Mouse (Mus musculus): ENCODE results near the gene Odf4. TPM values are rescaled to one million over a fixed set of nuclear protein-coding genes. Genes with fewer than 3 reads are reported as not detected.

The Odf4 gene
- polyA plus RNA-seq (2015; fragmentation: Nextera tagmentation; extraction: Ambion mirVana), result not detected in 2 replicates

DNA sequence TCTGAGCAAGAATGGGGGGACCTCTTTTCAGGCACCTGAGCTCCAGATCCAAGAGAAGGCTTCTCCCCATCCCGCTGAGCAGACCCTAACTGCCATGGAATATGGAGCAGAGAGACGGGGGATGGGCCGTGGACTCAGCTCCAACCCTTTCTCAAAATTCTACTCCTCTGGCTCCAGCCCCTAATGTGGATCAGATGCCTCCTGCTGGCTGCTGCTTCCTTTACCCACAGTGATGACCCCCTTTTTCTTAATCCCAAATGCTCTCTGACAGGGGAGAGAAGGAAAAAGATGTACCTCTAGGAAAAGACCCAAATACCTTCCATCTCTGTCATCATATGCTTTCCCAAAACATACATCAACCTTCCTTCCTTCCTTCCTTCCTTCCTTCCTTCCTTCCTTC lies at the start of gene Odf4:
Gene Odf4 (minus strand): TSS at position 101 of the 400 bp plus-strand sequence.

DNA sequence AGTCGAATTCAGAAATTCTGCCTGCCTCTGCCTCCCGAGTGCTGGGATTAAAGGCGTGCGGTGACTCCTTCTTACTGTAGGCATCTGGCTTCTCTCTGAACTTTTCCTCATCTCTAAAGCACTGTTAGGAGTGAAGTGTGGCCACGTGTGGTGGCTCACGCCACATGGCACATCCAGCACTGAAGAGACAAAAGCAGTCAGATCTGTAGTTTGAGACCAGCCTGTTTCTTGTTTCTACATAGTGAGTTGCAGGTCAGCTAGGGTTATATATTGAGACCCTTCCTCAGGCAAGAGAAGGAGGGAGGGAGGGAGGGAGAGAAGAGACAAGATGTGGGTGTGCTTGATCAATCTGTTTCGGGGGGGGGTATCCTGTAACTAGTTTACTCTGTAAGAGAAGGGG lies 48.2 kb upstream of the Odf4 start, which contains the start of gene Rangrf:
Gene Rangrf (minus strand): TSS at position 101 of the 400 bp plus-strand sequence.

DNA sequence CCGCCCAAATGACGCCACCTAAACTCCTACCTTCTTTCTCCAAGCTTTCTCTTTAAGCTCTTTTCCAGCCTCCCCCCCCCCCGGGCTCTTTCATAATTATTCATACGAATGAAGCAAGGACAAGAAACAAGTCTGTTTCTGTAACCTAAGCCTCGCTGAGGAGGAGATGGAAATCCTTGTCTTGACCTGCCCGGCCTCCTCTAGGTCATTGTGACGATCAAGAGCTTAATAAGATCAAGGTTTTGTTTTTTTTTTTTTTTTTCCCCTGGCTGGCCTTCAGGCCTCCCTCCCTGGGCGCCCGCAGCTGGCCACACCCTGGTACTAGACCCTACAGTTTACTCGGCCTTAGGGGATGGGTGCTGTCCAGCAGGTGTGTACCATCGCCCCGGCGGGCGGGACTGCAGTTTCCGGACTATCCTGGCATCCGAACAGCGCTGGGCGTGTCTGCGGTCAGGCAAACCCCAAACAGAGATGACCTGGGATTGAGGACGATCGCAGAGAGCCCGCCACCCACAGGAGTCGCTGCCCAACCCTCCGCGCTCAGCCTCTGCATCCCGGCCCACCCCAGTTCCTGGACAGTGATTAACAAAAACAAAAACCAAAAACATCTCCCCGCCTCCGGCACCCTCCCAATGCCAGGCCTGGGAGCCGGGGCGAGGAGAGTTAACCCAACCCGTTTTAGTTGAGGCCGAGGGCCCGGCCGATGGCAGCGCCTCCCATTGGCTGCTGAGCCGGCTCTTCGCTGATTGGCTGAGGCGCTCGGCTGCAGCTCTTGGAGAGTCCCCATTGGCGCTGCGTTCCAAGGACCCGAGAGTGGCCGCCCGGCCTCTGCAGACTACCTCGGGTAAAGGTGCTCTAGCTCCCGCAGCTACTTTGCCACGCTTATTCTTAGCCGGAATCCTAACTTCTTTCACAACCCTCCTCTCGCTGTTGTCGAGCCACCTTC lies 40.7 kb upstream of the Odf4 start, which contains the start of gene Slc25a35:
Gene Slc25a35 (plus strand): TSS at position 795 of the 946 bp plus-strand sequence.

DNA sequence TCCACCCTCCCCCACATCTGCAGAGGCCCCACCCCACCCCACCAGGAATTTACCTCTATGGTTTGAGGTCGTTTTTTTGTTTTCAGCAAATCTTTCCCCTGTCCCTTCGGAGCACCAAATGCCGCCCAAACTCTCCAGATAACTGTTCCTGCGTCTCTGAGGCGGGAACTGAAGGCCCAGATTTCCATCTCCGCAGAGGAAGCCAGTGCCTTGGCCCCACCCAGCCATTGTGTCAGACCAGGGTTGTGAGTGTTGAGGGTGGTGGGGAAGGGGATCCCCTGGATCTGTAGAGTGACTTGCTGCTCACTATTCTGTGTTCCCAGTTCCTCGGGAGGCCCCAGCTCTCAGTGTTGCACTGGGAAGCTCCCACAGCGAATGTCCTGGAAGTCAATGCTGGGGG lies 30.4 kb upstream of the Odf4 start, which contains the start of gene Arhgef15:
Gene Arhgef15 (minus strand): TSS at position 173 of the 400 bp plus-strand sequence.

DNA sequence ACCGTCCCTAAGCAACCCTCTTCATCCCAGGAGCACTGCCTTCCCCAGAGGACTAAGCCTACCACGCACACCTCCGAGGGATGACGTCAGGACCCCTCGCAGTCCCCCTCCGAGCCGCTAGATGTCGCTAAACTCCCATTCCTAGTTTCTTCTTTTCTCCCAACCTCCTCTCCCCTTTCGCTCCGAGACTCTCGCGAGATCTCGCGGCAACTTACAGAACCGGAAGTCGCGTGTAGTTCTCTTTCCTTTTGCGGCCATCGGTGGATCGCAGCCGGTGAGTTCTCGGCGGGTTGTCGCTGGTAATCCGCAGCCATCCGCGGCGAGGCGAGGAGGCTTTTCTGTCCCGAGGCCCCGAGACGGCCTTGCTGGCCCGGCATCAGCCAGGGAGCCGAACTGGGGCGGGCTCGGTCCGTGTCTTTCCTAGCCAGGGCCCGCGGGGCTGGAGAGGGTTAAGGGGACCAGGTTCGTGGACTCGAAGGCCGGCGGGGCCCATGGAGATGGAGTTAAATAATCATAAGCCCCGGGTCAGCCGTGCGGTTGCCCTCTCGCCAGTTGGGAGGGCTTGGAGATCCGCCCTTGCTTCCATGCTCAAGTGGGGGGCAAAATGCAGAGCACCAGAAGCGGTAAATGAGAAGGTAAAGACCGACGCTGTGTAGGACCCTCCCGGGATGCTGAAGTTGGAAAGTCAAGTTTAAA lies 25.4 kb downstream of the Odf4 start, which contains the start of gene Rpl26:
Gene Rpl26 (plus strand): TSS at position 233 of the 696 bp plus-strand sequence.

DNA sequence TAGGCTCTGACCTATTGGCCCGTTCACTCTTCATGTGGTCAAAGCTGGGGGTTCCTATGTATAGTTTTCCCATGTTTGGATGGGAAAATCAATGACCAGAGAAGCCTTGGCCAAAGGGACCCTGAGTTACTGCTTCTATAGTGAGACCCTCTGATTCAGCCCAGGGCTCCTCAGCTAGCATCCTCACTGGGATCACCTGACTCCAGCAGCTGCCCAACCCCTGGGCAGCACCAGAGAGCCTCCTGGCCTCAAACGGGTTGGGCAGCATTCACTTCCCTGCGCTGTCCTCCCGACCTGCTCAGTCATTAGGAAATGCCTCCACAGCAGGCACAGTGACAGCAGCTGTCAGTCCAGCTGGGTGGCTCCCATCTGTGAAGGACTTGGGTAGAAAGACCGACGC lies 38.6 kb downstream of the Odf4 start, which contains the start of gene Rnf222:
Gene Rnf222 (plus strand): TSS at position 301 of the 400 bp plus-strand sequence.

Other genes starting within 250 kb of the Odf4 start
- gene Myh10, start 235.5 kb downstream of the Odf4 start, polyA plus RNA-seq (2015; fragmentation: Nextera tagmentation; extraction: Ambion mirVana), result 40.0 and 42.0 TPM in 2 replicates
- 42.3 and 50.9 TPM in 2 replicates for gene Ndel1, start 55.2 kb downstream of the Odf4 start, polyA plus RNA-seq (2015; fragmentation: Nextera tagmentation; extraction: Ambion mirVana)
- 0.06 and 0.11 TPM in 2 replicates for gene Rnf222, start 38.5 kb downstream of the Odf4 start, polyA plus RNA-seq (2015; fragmentation: Nextera tagmentation; extraction: Ambion mirVana)
- 915 and 947 TPM in 2 replicates for gene Rpl26, start 25.5 kb downstream of the Odf4 start, polyA plus RNA-seq (2015; fragmentation: Nextera tagmentation; extraction: Ambion mirVana)
- 3.7 and 4.0 TPM in 2 replicates for gene Arhgef15, start 30.4 kb upstream of the Odf4 start, polyA plus RNA-seq (2015; fragmentation: Nextera tagmentation; extraction: Ambion mirVana)
- 0.77 and 1.0 TPM in 2 replicates for gene Slc25a35, start 41.0 kb upstream of the Odf4 start, polyA plus RNA-seq (2015; fragmentation: Nextera tagmentation; extraction: Ambion mirVana)
- gene Rangrf, start 48.1 kb upstream of the Odf4 start, polyA plus RNA-seq (2015; fragmentation: Nextera tagmentation; extraction: Ambion mirVana), result 45.0 and 45.7 TPM in 2 replicates
- gene Pfas, start 81.4 kb upstream of the Odf4 start, polyA plus RNA-seq (2015; fragmentation: Nextera tagmentation; extraction: Ambion mirVana), result 36.9 and 37.1 TPM in 2 replicates
- 20.3 and 21.5 TPM in 2 replicates for gene Ctc1, start 88.8 kb upstream of the Odf4 start, polyA plus RNA-seq (2015; fragmentation: Nextera tagmentation; extraction: Ambion mirVana)
- 120 and 126 TPM in 2 replicates for gene Aurkb, start 118.6 kb upstream of the Odf4 start, polyA plus RNA-seq (2015; fragmentation: Nextera tagmentation; extraction: Ambion mirVana)
- gene Borcs6, start 132.6 kb upstream of the Odf4 start, polyA plus RNA-seq (2015; fragmentation: Nextera tagmentation; extraction: Ambion mirVana), result 8.3 and 9.8 TPM in 2 replicates
- gene Tmem107, start 143.7 kb upstream of the Odf4 start, polyA plus RNA-seq (2015; fragmentation: Nextera tagmentation; extraction: Ambion mirVana), result 39.0 and 47.7 TPM in 2 replicates
- gene Vamp2, start 161.4 kb upstream of the Odf4 start, polyA plus RNA-seq (2015; fragmentation: Nextera tagmentation; extraction: Ambion mirVana), result 29.9 and 31.7 TPM in 2 replicates
- 4.2 and 7.6 TPM in 2 replicates for gene Per1, start 168.1 kb upstream of the Odf4 start, polyA plus RNA-seq (2015; fragmentation: Nextera tagmentation; extraction: Ambion mirVana)
- 0.22 and 0.32 TPM in 2 replicates for gene Hes7, start 193.3 kb upstream of the Odf4 start, polyA plus RNA-seq (2015; fragmentation: Nextera tagmentation; extraction: Ambion mirVana)
- gene 9130213A22Rik, start 195.5 kb upstream of the Odf4 start, polyA plus RNA-seq (2015; fragmentation: Nextera tagmentation; extraction: Ambion mirVana), result 0.07 and 0.32 TPM in 2 replicates
- gene Aloxe3, start 198.8 kb upstream of the Odf4 start, polyA plus RNA-seq (2015; fragmentation: Nextera tagmentation; extraction: Ambion mirVana), result 0.25 and 0.79 TPM in 2 replicates
- not detected in 2 replicates for gene Alox12b, start 229.9 kb upstream of the Odf4 start, polyA plus RNA-seq (2015; fragmentation: Nextera tagmentation; extraction: Ambion mirVana)